Comparison of ENCODE assay signal across 21 mouse cellular contexts in the genomic region with DNA sequence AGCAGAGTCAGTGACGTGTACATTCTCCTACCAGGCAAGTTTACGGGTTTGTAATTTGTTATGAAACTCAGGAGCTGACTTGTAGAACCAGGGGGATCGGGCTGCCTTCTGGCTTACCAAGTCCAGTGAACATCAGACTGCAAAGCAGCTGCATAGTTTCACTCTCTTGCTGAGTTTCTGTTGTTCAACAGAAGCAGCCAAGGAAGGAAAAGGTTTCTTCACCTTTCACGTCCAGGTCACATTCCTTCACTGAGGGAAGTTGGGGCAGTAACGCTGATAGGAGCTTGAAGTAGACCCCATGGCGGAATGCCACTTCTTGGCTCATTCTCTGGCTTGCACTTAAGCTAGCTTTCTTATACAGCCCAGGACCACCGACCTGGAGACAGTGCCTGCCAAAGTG.
DNase-seq lines count a peak whose midpoint lies in the region; ATAC-seq and TF ChIP-seq lines count a peak whose summit lies in the region.
"Had no signal": no experiment of that assay in that cellular context is flagged by ENCODE, and none has a peak within 500 bp of the region (broad histone marks: within the 10 kb centered on the region; RNA-seq: fewer than 3 reads in every experiment).

No protein-coding gene starts in this region.

- H3K4me1 ChIP-seq in heart, embryonic 14.5 days (ENCODE audit: control insufficient read depth in 2 of 2, insufficient read depth in 2 of 2, low read length in 2 of 2) = peaks cover 16 to 31% of the 10 kb centered on the region in 2 experiments
- H3K4me1 ChIP-seq in kidney, postnatal 0 days (replicated peaks; ENCODE audit: insufficient read depth, low read length) = peaks cover 3% of the 10 kb centered on the region; the same call in 1 of the 2 replicates
- H3K4me1 ChIP-seq in kidney, embryonic 14.5 days (ENCODE audit: control insufficient read depth, insufficient read depth, low read length) = no peaks in the 10 kb centered on the region
- H3K4me1 ChIP-seq in embryonic facial prominence, embryonic 11.5 days (ENCODE audit: control insufficient read depth, insufficient read depth, low read length) = no peaks in the 10 kb centered on the region
- H3K4me1 ChIP-seq: forebrain, embryonic 13.5 days; hindbrain, embryonic 15.5 days had no signal

- H3K27me3 ChIP-seq in heart, embryonic 14.5 days (ENCODE audit: control insufficient read depth, insufficient read depth, low read length) = no peaks in the 10 kb centered on the region; the same call in 1 of the 2 replicates
- H3K27me3 ChIP-seq in kidney, postnatal 0 days (ENCODE audit: insufficient read depth, low read length) = no peaks in the 10 kb centered on the region
- no peaks in the 10 kb centered on the region for H3K27me3 ChIP-seq in kidney, embryonic 14.5 days (ENCODE audit: control insufficient read depth, insufficient read depth, low read length)
- no peaks in the 10 kb centered on the region for H3K27me3 ChIP-seq in embryonic facial prominence, embryonic 11.5 days (ENCODE audit: control insufficient read depth, insufficient read depth, low read length)
- H3K27me3 ChIP-seq: forebrain, embryonic 13.5 days; hindbrain, embryonic 15.5 days had no signal

- no peak overlapping the region for H3K4me2 ChIP-seq in heart, embryonic 14.5 days (ENCODE audit: low read length)
- no peak overlapping the region for H3K4me2 ChIP-seq in kidney, postnatal 0 days (ENCODE audit: low read length)
- no peak overlapping the region for H3K4me2 ChIP-seq in kidney, embryonic 14.5 days (replicated peaks; ENCODE audit: low read depth, low read length)
- H3K4me2 ChIP-seq in embryonic facial prominence, embryonic 11.5 days (ENCODE audit: low read depth, low read length) = no peak overlapping the region
- H3K4me2 ChIP-seq: forebrain, embryonic 13.5 days; heart, embryonic 15.5 days; hindbrain, embryonic 15.5 days had no signal

- no peaks in the 10 kb centered on the region for H3K36me3 ChIP-seq in heart, embryonic 14.5 days (ENCODE audit: control insufficient read depth, insufficient read depth, low read length)
- H3K36me3 ChIP-seq in kidney, postnatal 0 days (ENCODE audit: insufficient read depth, low read length) = no peaks in the 10 kb centered on the region
- H3K36me3 ChIP-seq in kidney, embryonic 14.5 days (ENCODE audit: control insufficient read depth, insufficient read depth, low read length) = no peaks in the 10 kb centered on the region
- no peaks in the 10 kb centered on the region for H3K36me3 ChIP-seq in embryonic facial prominence, embryonic 11.5 days (replicated peaks; ENCODE audit: control insufficient read depth, insufficient read depth, low read depth, low read length)
- H3K36me3 ChIP-seq: heart, embryonic 10.5 days; heart, embryonic 15.5 days; hindbrain, embryonic 10.5 days; hindbrain, embryonic 15.5 days had no signal

- TF ChIP-seq CTCF in kidney, postnatal 0 days (IDR thresholded peaks at IDR 0.05; ENCODE audit: low read depth) = no peak

- no peak for DNase-seq in heart, adult 9 months (ENCODE audit: low spot score in 2 of 2)
- DNase-seq in kidney, postnatal 0 days (ENCODE audit: low spot score) = peak; percentile 67
- DNase-seq in embryonic facial prominence, embryonic 11.5 days (ENCODE audit: low spot score) = peak; percentile 10
- DNase-seq in mesoderm, embryonic 11.5 days (ENCODE audit: low read depth, low spot score) = peak; percentile 28
- no peak for DNase-seq in urinary bladder, adult 2 months (ENCODE audit: low spot score)
- DNase-seq in layer of hippocampus, adult 9-11 months = no peak
- DNase-seq: adrenal gland, adult 8-10 months; adrenal gland, postnatal 36 days; cerebellum, adult 2 months; cerebellum, postnatal 10 days; forebrain, postnatal 0 days; gastrocnemius, postnatal 14 days; heart, postnatal 14 days had no signal

- no peak overlapping the region for H3K9ac ChIP-seq in heart, embryonic 14.5 days (ENCODE audit: low read length)
- no peak overlapping the region for H3K9ac ChIP-seq in kidney, postnatal 0 days (ENCODE audit: low read depth, low read length)
- H3K9ac ChIP-seq in kidney, embryonic 14.5 days (ENCODE audit: low read depth, low read length) = no peak overlapping the region
- no peak overlapping the region for H3K9ac ChIP-seq in embryonic facial prominence, embryonic 11.5 days (replicated peaks; ENCODE audit: low read length)
- H3K9ac ChIP-seq: forebrain, embryonic 13.5 days; forebrain, postnatal 0 days; heart, embryonic 15.5 days; hindbrain, embryonic 15.5 days had no signal

- 0 out of 2 replicates have a peak, but pooled peaks have one; percentile 17 for ATAC-seq in heart, embryonic 14.5 days (ENCODE audit: insufficient number of reproducible peaks, insufficient read depth, low FRiP score, low read depth)
- ATAC-seq in kidney, postnatal 0 days (replicated peaks; ENCODE audit: low FRiP score, low read depth) = no peak
- no peak for ATAC-seq in kidney, embryonic 14.5 days (ENCODE audit: low FRiP score, low TSS enrichment)
- no peak for ATAC-seq in embryonic facial prominence, embryonic 11.5 days (replicated peaks; ENCODE audit: insufficient number of reproducible peaks, low FRiP score, low TSS enrichment, low read depth)
- ATAC-seq: forebrain, embryonic 13.5 days; forebrain, postnatal 0 days; inflammation-experienced regulatory T-cells, adult 6 months had no signal

- no peak overlapping the region for H3K4me3 ChIP-seq in heart, embryonic 14.5 days (ENCODE audit: control insufficient read depth in 1 of 2, insufficient read depth in 1 of 2, low read depth in 1 of 2, low read length in 2 of 2)
- no peak overlapping the region for H3K4me3 ChIP-seq in kidney, postnatal 0 days (replicated peaks; ENCODE audit: low read depth, low read length)
- H3K4me3 ChIP-seq in kidney, embryonic 14.5 days (ENCODE audit: low read length) = no peak overlapping the region
- H3K4me3 ChIP-seq in embryonic facial prominence, embryonic 11.5 days (ENCODE audit: low read depth, low read length) = no peak overlapping the region
- H3K4me3 ChIP-seq: forebrain, embryonic 13.5 days; heart, embryonic 10.5 days; heart, embryonic 15.5 days; hindbrain, embryonic 10.5 days; hindbrain, embryonic 15.5 days had no signal

- no peaks in the 10 kb centered on the region for H3K9me3 ChIP-seq in heart, embryonic 14.5 days (ENCODE audit: control insufficient read depth, low read length)
- no peaks in the 10 kb centered on the region for H3K9me3 ChIP-seq in kidney, postnatal 0 days (replicated peaks; ENCODE audit: low read length)
- H3K9me3 ChIP-seq in kidney, embryonic 14.5 days (ENCODE audit: control insufficient read depth, low read length) = no peaks in the 10 kb centered on the region
- H3K9me3 ChIP-seq in embryonic facial prominence, embryonic 11.5 days (replicated peaks; ENCODE audit: control insufficient read depth, low read length) = no peaks in the 10 kb centered on the region
- H3K9me3 ChIP-seq: forebrain, embryonic 13.5 days; heart, embryonic 10.5 days; heart, embryonic 15.5 days; hindbrain, embryonic 10.5 days; hindbrain, embryonic 15.5 days had no signal

- H3K27ac ChIP-seq in heart, embryonic 14.5 days (replicated peaks in 1 of 2; ENCODE audit: control insufficient read depth in 1 of 2, insufficient read depth in 1 of 2, low read depth in 2 of 2, low read length in 2 of 2) = no peak overlapping the region
- no peak overlapping the region for H3K27ac ChIP-seq in kidney, postnatal 0 days
- H3K27ac ChIP-seq in kidney, embryonic 14.5 days (ENCODE audit: low read depth, low read length) = no peak overlapping the region
- no peak overlapping the region for H3K27ac ChIP-seq in embryonic facial prominence, embryonic 11.5 days (replicated peaks; ENCODE audit: low read depth, low read length)
- H3K27ac ChIP-seq: forebrain, embryonic 13.5 days; heart, embryonic 10.5 days; heart, embryonic 15.5 days; hindbrain, embryonic 10.5 days; hindbrain, embryonic 15.5 days had no signal

- WGBS in heart, embryonic 14.5 days = 49% methylated on average over 7 of the region's 7 CpGs
- 40% methylated on average over 7 of the region's 7 CpGs for WGBS in kidney, postnatal 0 days
- WGBS in kidney, embryonic 14.5 days = 51% methylated on average over 7 of the region's 7 CpGs
- WGBS in embryonic facial prominence, embryonic 11.5 days = 49% methylated on average over 7 of the region's 7 CpGs

Comparison
In these comparisons a context has a peak if more than half of its experiments do, and no peak if none do; other contexts are left out.
1. DNase-seq: peak in kidney, postnatal 0 days (single experiment), embryonic facial prominence, embryonic 11.5 days (single experiment) and mesoderm, embryonic 11.5 days (single experiment); none in heart, adult 9 months (0 of 2), urinary bladder, adult 2 months (single experiment) and layer of hippocampus, adult 9-11 months (single experiment).